Mouse (Mus musculus): ENCODE data around the gene B4galnt4. TPM values are rescaled to one million over a fixed set of nuclear protein-coding genes. Genes with fewer than 3 reads are reported as not detected.

B4galnt4 gene
- polyA plus RNA-seq, 2 experiments = 0.39 to 0.64 TPM

DNA sequence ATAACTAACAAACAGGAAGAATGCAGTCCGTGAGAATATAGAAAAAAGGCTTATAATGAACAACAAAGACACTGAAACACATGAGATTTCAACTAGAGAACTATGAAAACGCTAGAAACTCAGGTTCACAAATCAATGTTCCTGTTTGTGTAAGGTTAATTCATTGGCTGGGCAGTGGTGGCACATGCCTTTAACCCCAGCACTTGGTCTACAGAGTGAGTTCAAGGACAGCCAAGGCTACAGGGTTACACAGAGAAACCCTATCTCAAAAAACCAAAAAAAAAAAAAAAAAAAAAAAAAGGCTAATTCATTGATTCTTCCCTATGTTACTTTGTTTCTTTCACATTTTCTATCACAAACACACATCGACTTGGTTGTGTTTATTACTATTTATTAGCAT lies 59.7 kb downstream of the B4galnt4 start:
- Histone ChIP-seq H3K4me2 (ENCODE audit: low read depth) (no peak overlapping the region), H3K9ac (replicated peaks) (no peak overlapping the region), H3K27ac (peak overlapping the region; percentile 49), H3K4me1 (replicated peaks; ENCODE audit: control insufficient read depth in 2 of 2, insufficient read depth in 2 of 2, low read length in 1 of 2) (peaks cover 51 to 58% of the 10 kb centered on the region in 2 experiments), H3K27me3 (ENCODE audit: control insufficient read depth, insufficient read depth, low read length) (no peaks in the 10 kb centered on the region), H3K4me3 (ENCODE audit: insufficient read depth in 1 of 2, low read depth in 2 of 2, low read length in 2 of 2) (no peak overlapping the region), H3K36me3 (replicated peaks; ENCODE audit: control insufficient read depth, insufficient read depth, low read depth) (no peaks in the 10 kb centered on the region), H3K9me3 (ENCODE audit: control insufficient read depth, low read length) (no peaks in the 10 kb centered on the region)
- DNase-seq (ENCODE audit: low read depth in 3 of 3, low spot score in 3 of 3) (no peak), ATAC-seq (ENCODE audit: insufficient read depth) (no peak)
- WGBS (ENCODE audit: insufficient replicate concordance) = 64% methylated on average over 3 of the region's 3 CpGs
- TF ChIP-seq CTCF (IDR thresholded peaks at IDR 0.05; ENCODE audit: low read depth) (no peak), EP300 (IDR thresholded peaks at IDR 0.05; ENCODE audit: low read depth) (no peak)

GRCm38 (mm10) chr7:141121051-141121531 lies 60.2 kb downstream of the B4galnt4 start:
- Histone ChIP-seq H3K4me3 (ENCODE audit: insufficient read depth in 1 of 2, low read depth in 2 of 2, low read length in 2 of 2) (no peak overlapping the region), H3K4me2 (ENCODE audit: low read depth) (no peak overlapping the region), H3K27ac (peak overlapping the region; percentile 49), H3K4me1 (replicated peaks; ENCODE audit: control insufficient read depth in 2 of 2, insufficient read depth in 2 of 2, low read length in 1 of 2) (peaks cover 55 to 62% of the 10 kb centered on the region in 2 experiments), H3K27me3 (ENCODE audit: control insufficient read depth, insufficient read depth, low read length) (no peaks in the 10 kb centered on the region), H3K9ac (replicated peaks) (no peak overlapping the region), H3K36me3 (replicated peaks; ENCODE audit: control insufficient read depth, insufficient read depth, low read depth) (no peaks in the 10 kb centered on the region), H3K9me3 (ENCODE audit: control insufficient read depth, low read length) (no peaks in the 10 kb centered on the region)
- ATAC-seq (ENCODE audit: insufficient read depth) (no peak), DNase-seq (ENCODE audit: low read depth in 3 of 3, low spot score in 3 of 3) (no peak)
- WGBS (ENCODE audit: insufficient replicate concordance) = 67% methylated on average over 5 of the region's 5 CpGs
- peak; percentile 42 for TF ChIP-seq CTCF (IDR thresholded peaks at IDR 0.05; ENCODE audit: low read depth)
- TF ChIP-seq EP300 (IDR thresholded peaks at IDR 0.05; ENCODE audit: low read depth) = no peak

Other genes with a start within 250 kb of the B4galnt4 start
Only the 30 nearest of the 33 such genes appear.
- gene Scgb1c1, start 215.6 kb upstream of the B4galnt4 start, polyA plus RNA-seq (2012; rRNA removed) = not detected in 2 replicates
- not detected in 2 replicates for gene Scgb1c1, start 215.6 kb upstream of the B4galnt4 start, polyA plus RNA-seq (2014; fragmentation: Nextera tagmentation; extraction: Ambion mirVana)
- gene Odf3, start 213.3 kb upstream of the B4galnt4 start, polyA plus RNA-seq (2012; rRNA removed) = not detected in 2 replicates
- gene Odf3, start 213.3 kb upstream of the B4galnt4 start, polyA plus RNA-seq (2014; fragmentation: Nextera tagmentation; extraction: Ambion mirVana) = not detected in 2 replicates
- not detected in 2 replicates for gene Gm45785, start 204.8 kb upstream of the B4galnt4 start, polyA plus RNA-seq (2012; rRNA removed)
- gene Gm45785, start 204.8 kb upstream of the B4galnt4 start, polyA plus RNA-seq (2014; fragmentation: Nextera tagmentation; extraction: Ambion mirVana) = not detected in 2 replicates
- gene Ric8a, start 204.1 kb upstream of the B4galnt4 start, polyA plus RNA-seq (2012; rRNA removed) = 14.4 and 17.9 TPM in 2 replicates
- 19.1 and 19.7 TPM in 2 replicates for gene Ric8a, start 204.1 kb upstream of the B4galnt4 start, polyA plus RNA-seq (2014; fragmentation: Nextera tagmentation; extraction: Ambion mirVana)
- gene Bet1l, start 203.5 kb upstream of the B4galnt4 start, polyA plus RNA-seq (2012; rRNA removed) = 8.3 and 11.6 TPM in 2 replicates
- gene Bet1l, start 203.5 kb upstream of the B4galnt4 start, polyA plus RNA-seq (2014; fragmentation: Nextera tagmentation; extraction: Ambion mirVana) = 20.6 and 21.1 TPM in 2 replicates
- gene Psmd13, start 179.1 kb upstream of the B4galnt4 start, polyA plus RNA-seq (2012; rRNA removed) = 39.8 and 50.8 TPM in 2 replicates
- gene Psmd13, start 179.1 kb upstream of the B4galnt4 start, polyA plus RNA-seq (2014; fragmentation: Nextera tagmentation; extraction: Ambion mirVana) = 90.5 and 92.6 TPM in 2 replicates
- gene Sirt3, start 178.8 kb upstream of the B4galnt4 start, polyA plus RNA-seq (2012; rRNA removed) = 13.7 and 14.0 TPM in 2 replicates
- gene Sirt3, start 178.8 kb upstream of the B4galnt4 start, polyA plus RNA-seq (2014; fragmentation: Nextera tagmentation; extraction: Ambion mirVana) = 14.4 and 14.7 TPM in 2 replicates
- gene Cox8b, start 160.7 kb upstream of the B4galnt4 start, polyA plus RNA-seq (2012; rRNA removed) = not detected in 2 replicates
- gene Cox8b, start 160.7 kb upstream of the B4galnt4 start, polyA plus RNA-seq (2014; fragmentation: Nextera tagmentation; extraction: Ambion mirVana) = not detected in 2 replicates
- 6.3 and 6.5 TPM in 2 replicates for gene Nlrp6, start 140.2 kb upstream of the B4galnt4 start, polyA plus RNA-seq (2012; rRNA removed)
- 2.6 and 3.2 TPM in 2 replicates for gene Nlrp6, start 140.2 kb upstream of the B4galnt4 start, polyA plus RNA-seq (2014; fragmentation: Nextera tagmentation; extraction: Ambion mirVana)
- gene Pgghg, start 119.7 kb upstream of the B4galnt4 start, polyA plus RNA-seq (2012; rRNA removed) = 7.2 TPM in 2 replicates
- gene Pgghg, start 119.7 kb upstream of the B4galnt4 start, polyA plus RNA-seq (2014; fragmentation: Nextera tagmentation; extraction: Ambion mirVana) = 4.5 and 4.9 TPM in 2 replicates
- gene Ifitm5, start 110.8 kb upstream of the B4galnt4 start, polyA plus RNA-seq (2012; rRNA removed) = 0.17 and 0.33 TPM in 2 replicates
- gene Ifitm5, start 110.8 kb upstream of the B4galnt4 start, polyA plus RNA-seq (2014; fragmentation: Nextera tagmentation; extraction: Ambion mirVana) = 0.30 and 0.32 TPM in 2 replicates
- gene Gm45717, start 105.2 kb upstream of the B4galnt4 start, polyA plus RNA-seq (2012; rRNA removed) = not detected in 2 replicates
- gene Gm45717, start 105.2 kb upstream of the B4galnt4 start, polyA plus RNA-seq (2014; fragmentation: Nextera tagmentation; extraction: Ambion mirVana) = not detected in 2 replicates
- 217 and 258 TPM in 2 replicates for gene Ifitm2, start 105.1 kb upstream of the B4galnt4 start, polyA plus RNA-seq (2012; rRNA removed)
- 405 and 432 TPM in 2 replicates for gene Ifitm2, start 105.1 kb upstream of the B4galnt4 start, polyA plus RNA-seq (2014; fragmentation: Nextera tagmentation; extraction: Ambion mirVana)
- gene Ifitm1, start 93.9 kb upstream of the B4galnt4 start, polyA plus RNA-seq (2012; rRNA removed) = 34.2 and 35.7 TPM in 2 replicates
- 20.2 and 30.9 TPM in 2 replicates for gene Ifitm1, start 93.9 kb upstream of the B4galnt4 start, polyA plus RNA-seq (2014; fragmentation: Nextera tagmentation; extraction: Ambion mirVana)
- gene Ifitm3, start 50.3 kb upstream of the B4galnt4 start, polyA plus RNA-seq (2012; rRNA removed) = 27.8 and 30.8 TPM in 2 replicates
- gene Ifitm3, start 50.3 kb upstream of the B4galnt4 start, polyA plus RNA-seq (2014; fragmentation: Nextera tagmentation; extraction: Ambion mirVana) = 61.5 and 73.5 TPM in 2 replicates
- gene Ifitm6, start 43.2 kb upstream of the B4galnt4 start, polyA plus RNA-seq (2012; rRNA removed) = 8.3 and 9.2 TPM in 2 replicates
- 6.0 and 9.6 TPM in 2 replicates for gene Ifitm6, start 43.2 kb upstream of the B4galnt4 start, polyA plus RNA-seq (2014; fragmentation: Nextera tagmentation; extraction: Ambion mirVana)
- not detected in 2 replicates for gene Gm17387, start 32.0 kb upstream of the B4galnt4 start, polyA plus RNA-seq (2012; rRNA removed)
- gene Gm17387, start 32.0 kb upstream of the B4galnt4 start, polyA plus RNA-seq (2014; fragmentation: Nextera tagmentation; extraction: Ambion mirVana) = not detected in 2 replicates
- 0.33 and 0.51 TPM in 2 replicates for gene Pkp3, start 17.1 kb downstream of the B4galnt4 start, polyA plus RNA-seq (2012; rRNA removed)
- 0.36 and 0.80 TPM in 2 replicates for gene Pkp3, start 17.1 kb downstream of the B4galnt4 start, polyA plus RNA-seq (2014; fragmentation: Nextera tagmentation; extraction: Ambion mirVana)
- gene Sigirr, start 39.5 kb downstream of the B4galnt4 start, polyA plus RNA-seq (2012; rRNA removed) = 9.8 and 10.8 TPM in 2 replicates
- 16.0 and 18.4 TPM in 2 replicates for gene Sigirr, start 39.5 kb downstream of the B4galnt4 start, polyA plus RNA-seq (2014; fragmentation: Nextera tagmentation; extraction: Ambion mirVana)
- 0.30 and 0.53 TPM in 2 replicates for gene Ano9, start 56.7 kb downstream of the B4galnt4 start, polyA plus RNA-seq (2012; rRNA removed)
- 0.24 and 0.27 TPM in 2 replicates for gene Ano9, start 56.7 kb downstream of the B4galnt4 start, polyA plus RNA-seq (2014; fragmentation: Nextera tagmentation; extraction: Ambion mirVana)
- 72.2 and 72.8 TPM in 2 replicates for gene Ptdss2, start 61.3 kb downstream of the B4galnt4 start, polyA plus RNA-seq (2012; rRNA removed)
- 111 and 130 TPM in 2 replicates for gene Ptdss2, start 61.3 kb downstream of the B4galnt4 start, polyA plus RNA-seq (2014; fragmentation: Nextera tagmentation; extraction: Ambion mirVana)
- 26.5 and 29.1 TPM in 2 replicates for gene Rnh1, start 111.8 kb downstream of the B4galnt4 start, polyA plus RNA-seq (2012; rRNA removed)
- gene Rnh1, start 111.8 kb downstream of the B4galnt4 start, polyA plus RNA-seq (2014; fragmentation: Nextera tagmentation; extraction: Ambion mirVana) = 54.6 and 59.7 TPM in 2 replicates
- gene Hras, start 132.9 kb downstream of the B4galnt4 start, polyA plus RNA-seq (2012; rRNA removed) = 50.8 and 66.8 TPM in 2 replicates
- 84.4 and 102 TPM in 2 replicates for gene Hras, start 132.9 kb downstream of the B4galnt4 start, polyA plus RNA-seq (2014; fragmentation: Nextera tagmentation; extraction: Ambion mirVana)
- 15.3 and 20.3 TPM in 2 replicates for gene Lrrc56, start 133.1 kb downstream of the B4galnt4 start, polyA plus RNA-seq (2012; rRNA removed)
- 10.4 and 10.9 TPM in 2 replicates for gene Lrrc56, start 133.1 kb downstream of the B4galnt4 start, polyA plus RNA-seq (2014; fragmentation: Nextera tagmentation; extraction: Ambion mirVana)
- 2.0 and 2.3 TPM in 2 replicates for gene Lmntd2, start 153.0 kb downstream of the B4galnt4 start, polyA plus RNA-seq (2012; rRNA removed)
- gene Lmntd2, start 153.0 kb downstream of the B4galnt4 start, polyA plus RNA-seq (2014; fragmentation: Nextera tagmentation; extraction: Ambion mirVana) = 0.25 and 0.66 TPM in 2 replicates
- gene Rassf7, start 154.8 kb downstream of the B4galnt4 start, polyA plus RNA-seq (2012; rRNA removed) = 21.6 and 28.3 TPM in 2 replicates
- 16.8 and 22.4 TPM in 2 replicates for gene Rassf7, start 154.8 kb downstream of the B4galnt4 start, polyA plus RNA-seq (2014; fragmentation: Nextera tagmentation; extraction: Ambion mirVana)
- gene Phrf1, start 167.7 kb downstream of the B4galnt4 start, polyA plus RNA-seq (2012; rRNA removed) = 10.4 and 14.1 TPM in 2 replicates
- gene Phrf1, start 167.7 kb downstream of the B4galnt4 start, polyA plus RNA-seq (2014; fragmentation: Nextera tagmentation; extraction: Ambion mirVana) = 25.7 and 28.3 TPM in 2 replicates
- gene Irf7, start 205.4 kb downstream of the B4galnt4 start, polyA plus RNA-seq (2012; rRNA removed) = 4.6 and 5.4 TPM in 2 replicates
- 4.8 and 5.1 TPM in 2 replicates for gene Irf7, start 205.4 kb downstream of the B4galnt4 start, polyA plus RNA-seq (2014; fragmentation: Nextera tagmentation; extraction: Ambion mirVana)
- 0.07 and 0.11 TPM in 2 replicates for gene Cdhr5, start 215.7 kb downstream of the B4galnt4 start, polyA plus RNA-seq (2012; rRNA removed)
- 0.24 and 0.27 TPM in 2 replicates for gene Cdhr5, start 215.7 kb downstream of the B4galnt4 start, polyA plus RNA-seq (2014; fragmentation: Nextera tagmentation; extraction: Ambion mirVana)
- 0.16 TPM in 1 of 2 replicates, not detected in the other for gene Sct, start 218.0 kb downstream of the B4galnt4 start, polyA plus RNA-seq (2012; rRNA removed)
- gene Sct, start 218.0 kb downstream of the B4galnt4 start, polyA plus RNA-seq (2014; fragmentation: Nextera tagmentation; extraction: Ambion mirVana) = 0.22 and 0.30 TPM in 2 replicates